Mouse (Mus musculus): Measurements from ENCODE around the gene Gpr183.

Gpr183 gene

DNA sequence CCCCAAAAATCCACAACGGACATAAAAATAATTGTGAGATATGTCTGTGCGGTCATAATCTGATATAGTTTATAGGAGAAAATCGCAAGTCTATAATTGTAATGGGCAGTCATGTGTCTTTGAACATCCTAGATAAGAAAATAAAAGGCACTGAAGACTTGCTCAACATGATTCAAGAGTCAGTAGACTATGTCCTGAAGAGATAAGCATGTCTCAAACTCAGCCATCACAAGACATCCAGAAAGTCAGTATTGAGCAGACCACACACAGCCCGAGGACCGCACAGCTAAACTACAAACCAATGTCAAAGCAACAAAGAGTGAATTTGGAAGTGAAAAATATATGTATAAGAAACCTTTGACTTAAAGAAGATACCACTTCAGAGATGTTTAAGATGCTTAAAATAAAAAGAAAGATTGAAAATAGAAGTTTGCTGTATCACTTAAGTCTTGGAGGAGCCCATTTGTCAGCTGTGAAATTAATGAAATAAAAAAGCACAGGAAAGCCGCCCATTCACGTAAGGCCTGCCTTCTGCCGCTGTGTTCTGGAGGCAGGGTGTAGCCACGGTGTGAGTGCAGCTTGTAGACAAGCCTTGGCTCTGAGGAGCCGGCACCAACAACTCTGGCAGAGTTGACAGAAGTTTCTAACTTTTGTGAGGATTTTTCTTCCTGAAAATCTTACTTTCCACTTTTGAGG lies 7.7 kb downstream of the Gpr183 start:
- no peak for DNase-seq (ENCODE audit: low spot score)

- DNase-seq (ENCODE audit: low spot score), result no peak
Observed at GRCm38 (mm10) chr14:121956291-121956690, 8.7 kb downstream of the Gpr183 start.

DNA sequence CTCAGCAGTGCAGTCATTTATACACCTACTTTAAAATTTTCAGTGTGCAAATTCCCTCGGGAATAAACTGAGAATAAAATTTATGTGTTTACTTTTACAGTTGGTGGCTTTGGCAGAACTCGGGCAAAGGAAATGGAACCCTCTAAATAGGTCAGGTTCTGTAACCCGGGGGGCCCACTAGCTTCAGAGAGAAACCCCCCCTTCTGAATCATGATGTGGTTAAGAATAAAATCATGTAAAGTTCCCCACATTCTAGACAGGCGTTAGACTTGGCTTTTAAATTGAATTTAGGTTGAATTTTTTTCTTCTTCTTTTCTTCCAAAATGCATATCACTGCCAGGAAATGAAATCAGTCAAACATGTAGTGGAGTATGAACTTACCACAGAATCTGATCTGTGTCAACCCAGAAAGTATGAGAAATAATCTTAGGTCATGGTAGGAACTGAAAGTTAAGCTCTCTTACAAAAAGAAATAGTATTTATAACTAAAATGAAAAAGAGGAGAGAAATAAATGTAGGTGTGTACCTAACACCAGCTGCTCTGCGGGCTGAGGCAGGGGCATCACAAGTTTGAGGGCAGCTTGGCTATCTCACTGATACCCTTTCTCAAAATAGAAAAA lies 9.7 kb downstream of the Gpr183 start:
- DNase-seq (ENCODE audit: low spot score), result no peak

DNA sequence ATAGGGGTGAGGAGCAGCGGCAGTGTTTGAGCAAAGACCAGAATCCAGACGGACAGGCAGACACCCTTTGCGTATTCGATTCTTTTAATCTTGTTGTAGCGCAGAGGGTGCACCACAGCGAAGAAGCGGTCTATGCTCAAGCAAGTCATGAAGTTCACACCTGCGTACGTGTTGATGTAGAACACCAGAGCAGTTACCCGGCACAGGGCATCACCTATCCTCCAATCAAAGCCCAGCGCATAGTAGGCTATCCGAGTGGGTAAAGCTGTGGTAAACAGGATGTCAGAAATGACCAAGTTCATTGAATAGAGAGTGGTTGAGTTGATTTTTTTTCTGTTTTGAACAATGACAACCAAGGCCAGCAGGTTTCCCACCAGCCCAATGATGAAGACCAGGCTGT lies 10.4 kb downstream of the Gpr183 start:
- DNase-seq (ENCODE audit: low spot score), result no peak

DNA sequence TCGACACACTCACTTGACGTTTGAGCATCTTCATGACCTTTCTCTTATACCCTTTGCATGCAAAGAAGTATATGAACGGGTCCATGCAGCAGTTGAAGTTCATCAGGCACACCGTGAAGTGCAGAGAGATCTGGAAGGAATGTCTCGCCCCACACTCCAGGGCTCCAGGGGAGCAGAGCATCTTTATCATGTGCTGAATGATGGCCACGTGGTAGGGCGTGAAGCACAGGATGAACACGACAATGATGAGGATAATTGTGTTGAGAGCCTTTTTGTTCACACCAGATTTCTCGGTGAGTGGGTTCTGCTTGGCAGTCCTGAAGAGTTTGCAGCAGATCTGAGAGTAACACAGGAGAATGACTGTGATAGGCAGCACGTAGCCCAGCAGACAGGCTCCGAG lies 10.9 kb downstream of the Gpr183 start:
- no peak for DNase-seq (ENCODE audit: low spot score)

- no peak for DNase-seq (ENCODE audit: low spot score)
Observed at GRCm38 (mm10) chr14:121952046-121952400, 13.0 kb downstream of the Gpr183 start.

DNA sequence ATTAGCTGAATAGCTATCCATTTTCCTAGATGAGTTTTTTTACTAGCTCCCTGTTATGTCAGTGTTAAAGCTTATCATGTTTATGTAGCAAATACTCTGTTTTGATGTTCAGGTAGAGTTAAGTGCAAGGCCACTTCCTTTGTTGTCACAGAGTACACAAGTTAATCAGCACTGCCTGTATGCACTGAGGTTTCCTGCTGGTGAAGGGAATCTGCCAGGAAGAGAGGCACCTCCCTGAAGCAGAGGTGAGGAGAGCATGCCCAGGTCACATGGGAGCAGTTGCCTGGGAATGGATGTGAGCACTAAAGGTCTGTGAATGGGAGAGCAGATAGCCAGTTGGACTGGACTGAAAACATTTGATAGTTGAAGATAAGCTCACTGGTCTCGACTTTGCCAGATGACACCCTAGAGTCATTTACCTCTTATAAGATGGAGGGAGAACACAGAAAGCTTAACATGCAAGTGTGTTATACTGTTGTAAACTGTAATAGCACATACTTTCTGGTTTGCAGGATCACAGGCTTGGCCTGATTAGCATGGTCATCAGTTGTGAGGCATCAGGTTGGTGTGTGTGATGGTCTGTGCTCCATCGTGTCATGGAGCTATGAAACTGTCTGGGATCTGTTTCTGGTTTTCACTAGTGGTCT lies 13.5 kb downstream of the Gpr183 start:
- DNase-seq (ENCODE audit: low spot score), result no peak

- no peak for DNase-seq (ENCODE audit: low spot score)
Observed at GRCm38 (mm10) chr14:121949897-121950296, 15.1 kb downstream of the Gpr183 start.

DNA sequence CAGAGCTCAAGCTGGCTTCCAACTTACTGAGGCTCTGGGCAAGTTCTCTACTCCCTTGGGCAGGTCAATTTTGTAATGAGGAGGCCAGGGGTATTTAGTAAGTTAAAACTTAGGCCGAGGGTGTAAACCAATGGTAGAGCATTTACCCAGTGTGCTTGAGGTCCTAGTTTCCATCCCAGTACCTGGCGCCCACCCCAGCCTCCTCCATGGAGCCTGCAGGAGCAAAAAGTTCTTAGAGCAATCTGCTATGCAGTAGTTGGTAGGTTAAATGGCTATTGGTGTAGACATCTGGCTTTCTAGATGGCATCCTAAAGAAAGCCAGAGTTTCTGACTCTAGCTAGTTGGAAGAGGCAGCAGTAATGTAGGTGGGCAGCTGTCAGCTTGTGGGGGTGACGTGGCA lies 15.6 kb downstream of the Gpr183 start:
- no peak for DNase-seq (ENCODE audit: low spot score)

DNA sequence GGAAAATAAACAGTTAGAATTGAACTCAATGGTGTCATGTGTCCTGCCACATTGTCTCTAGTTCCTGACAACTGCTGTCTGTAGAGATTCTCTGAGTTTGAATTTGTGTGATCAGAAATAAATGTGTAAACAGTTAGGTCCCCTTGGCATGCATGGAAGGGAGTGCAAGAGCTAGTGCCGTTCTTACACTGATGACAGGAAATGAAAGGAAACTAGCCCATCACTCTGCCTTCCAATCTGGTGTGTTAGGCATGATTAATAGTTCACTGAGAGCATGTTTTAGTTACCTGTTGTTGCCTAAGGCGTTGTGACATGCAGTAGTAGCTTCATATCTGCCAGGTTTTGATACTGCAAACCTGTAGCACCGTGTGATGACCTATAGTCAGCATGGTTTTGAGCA lies 17.0 kb downstream of the Gpr183 start:
- no peak for DNase-seq (ENCODE audit: low spot score)

DNA sequence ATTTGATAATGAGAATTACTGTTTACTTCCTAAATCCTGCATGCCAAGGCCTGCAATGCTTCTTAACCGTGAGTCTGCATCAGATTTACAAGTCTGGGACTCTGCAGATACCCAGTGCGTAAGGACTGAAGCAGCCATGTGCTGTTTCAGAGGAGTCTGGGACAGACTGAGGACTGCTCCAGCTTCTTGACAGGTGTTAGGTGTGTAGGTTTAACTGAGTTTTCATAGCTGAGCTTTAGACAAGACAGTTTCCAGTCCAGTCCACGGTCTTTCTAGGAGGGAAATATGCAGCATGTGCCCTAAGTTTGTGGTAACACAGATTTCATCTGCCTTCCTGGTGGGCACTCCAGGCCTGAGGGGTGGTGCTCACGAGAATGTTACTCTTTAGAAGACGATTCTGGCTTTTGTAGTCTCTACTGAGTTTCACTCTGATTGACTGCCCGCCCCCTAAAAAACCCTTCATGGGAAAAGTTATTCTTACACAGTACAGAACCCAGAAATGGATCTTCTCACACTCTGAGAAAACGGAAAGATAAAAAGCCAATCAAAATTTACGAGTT lies 17.7 kb downstream of the Gpr183 start:
- no peak for DNase-seq (ENCODE audit: low spot score)

DNA sequence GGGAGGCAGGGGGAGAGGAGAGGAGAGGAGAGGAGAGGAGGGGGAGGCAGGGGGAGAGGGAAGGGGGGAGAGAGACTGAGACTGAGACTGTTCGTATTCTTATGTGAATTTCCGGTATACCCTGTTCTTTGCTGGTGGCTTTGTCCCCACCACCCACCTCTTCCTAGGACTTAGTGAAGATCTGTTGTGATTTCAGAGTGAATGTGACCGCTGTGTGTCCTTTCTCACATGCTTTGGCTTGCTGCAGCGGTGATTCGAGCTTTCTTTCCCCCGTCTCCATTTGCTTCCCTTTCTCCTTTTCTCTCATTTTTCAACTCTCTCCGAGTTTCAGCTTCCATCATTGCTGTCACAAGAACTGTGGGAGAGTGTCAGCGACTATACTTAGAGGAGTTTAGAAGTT lies 18.3 kb downstream of the Gpr183 start:
- no peak for DNase-seq (ENCODE audit: low spot score)

GRCm38 (mm10) chr14:121946131-121946530 lies 18.9 kb downstream of the Gpr183 start:
- DNase-seq (ENCODE audit: low spot score), result no peak

- no peak for DNase-seq (ENCODE audit: low spot score)
Observed at GRCm38 (mm10) chr14:121939582-121939981, 25.4 kb downstream of the Gpr183 start.

- DNase-seq (ENCODE audit: low spot score), result no peak
Observed at GRCm38 (mm10) chr14:121938256-121939191, 26.5 kb downstream of the Gpr183 start.

- DNase-seq (ENCODE audit: low spot score), result no peak
Observed at GRCm38 (mm10) chr14:121937601-121938255, 27.3 kb downstream of the Gpr183 start.

DNA sequence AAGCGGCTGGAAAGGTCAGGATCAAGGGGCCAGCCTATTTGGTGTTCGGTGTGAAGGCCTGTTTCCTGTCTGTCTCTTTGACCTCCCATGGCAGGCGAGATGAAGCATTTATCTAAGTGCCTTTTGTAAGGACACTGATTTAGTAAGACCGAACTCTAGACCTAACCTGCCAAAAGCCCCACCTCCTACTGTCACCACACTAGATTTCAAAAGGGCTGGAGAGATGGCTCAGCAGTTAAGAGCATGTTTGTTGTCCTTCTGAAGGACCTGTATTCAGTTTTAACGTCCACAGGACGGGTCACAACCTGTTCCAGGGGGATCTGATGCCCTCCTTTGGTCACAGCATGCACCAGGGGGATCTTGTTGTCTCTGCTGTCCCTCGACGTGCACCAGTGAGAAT lies 28.1 kb downstream of the Gpr183 start:
- DNase-seq (ENCODE audit: low spot score), result no peak

DNA sequence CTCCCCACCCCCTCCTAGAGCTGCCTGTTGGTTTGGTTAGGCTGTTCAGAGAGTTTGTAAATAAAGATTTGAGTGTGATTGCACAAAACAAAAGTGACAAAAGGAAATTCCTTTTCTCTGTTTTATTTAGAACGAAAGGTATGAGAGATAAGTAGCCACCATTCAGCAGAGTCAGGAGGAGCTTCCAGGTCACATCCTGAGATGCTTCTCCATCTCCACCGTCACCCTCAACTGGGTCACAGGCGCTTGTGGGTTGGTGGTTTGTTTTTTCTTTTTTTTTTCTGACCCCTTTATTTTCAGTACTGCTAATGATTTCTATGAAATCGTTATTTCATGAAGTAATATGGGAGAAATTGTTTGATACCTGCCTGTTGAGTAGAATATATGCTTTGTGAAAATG lies 28.6 kb downstream of the Gpr183 start:
- no peak for DNase-seq (ENCODE audit: low spot score)

GRCm38 (mm10) chr14:121934597-121934946 lies 30.4 kb downstream of the Gpr183 start:
- no peak for DNase-seq (ENCODE audit: low spot score)

DNA sequence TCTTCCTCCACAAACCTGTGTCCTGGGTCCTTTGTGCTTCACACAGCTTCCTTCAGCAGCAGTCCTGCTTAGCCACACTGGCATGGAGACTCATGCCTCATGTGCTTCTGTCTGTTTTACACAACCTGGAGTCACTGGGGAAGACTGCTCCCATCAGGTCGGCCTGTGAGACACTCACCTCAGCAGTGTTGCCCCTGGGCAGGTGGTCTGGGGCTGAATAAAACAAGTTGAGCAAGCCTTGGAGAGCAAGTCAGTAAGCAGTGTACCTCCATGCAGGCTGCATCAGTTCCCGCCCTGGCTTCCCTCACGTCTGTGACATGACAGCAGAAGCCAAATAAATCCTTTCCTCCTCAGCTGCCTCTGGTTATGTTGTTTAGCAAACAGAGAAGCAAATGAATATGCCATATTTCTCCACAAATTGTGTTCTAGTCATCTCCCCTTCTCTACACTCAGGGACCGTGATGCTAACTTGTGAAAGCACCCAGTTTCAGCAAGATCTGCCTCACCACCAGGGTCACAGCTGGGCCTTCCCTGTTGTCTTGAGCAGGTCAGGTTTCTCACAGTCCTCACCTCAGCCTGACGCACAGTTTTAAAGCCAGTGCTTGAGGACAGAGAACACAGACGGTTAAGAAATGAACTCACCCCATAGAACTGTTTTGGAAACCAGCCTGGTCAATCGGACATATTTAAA lies 30.9 kb downstream of the Gpr183 start:
- no peak for DNase-seq (ENCODE audit: low spot score)

DNA sequence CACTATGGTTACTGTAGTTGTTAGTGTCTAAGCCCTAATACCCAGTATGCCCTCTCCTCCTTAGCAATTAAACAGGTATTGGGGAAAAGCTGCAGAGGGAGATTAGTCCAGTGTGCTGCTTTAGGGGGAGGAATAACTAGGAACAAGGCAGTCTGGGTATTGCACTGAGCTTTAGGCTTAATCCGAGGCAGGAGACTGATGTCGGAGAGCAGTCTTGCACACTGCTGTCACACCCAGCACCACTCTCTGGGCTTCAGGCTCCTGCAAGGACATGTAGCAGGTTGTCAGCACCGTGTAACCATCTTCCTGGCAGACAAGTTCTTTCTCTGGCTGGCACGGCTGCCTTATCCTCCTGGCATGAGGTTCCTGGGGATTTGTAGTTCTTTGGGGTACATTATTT lies 32.8 kb downstream of the Gpr183 start:
- no peak for DNase-seq (ENCODE audit: low spot score)
